Mouse (Mus musculus): ENCODE measurements at regions not wholly inside any gene's neighbourhood (a gene's known extent, or its start where the extent isn't known, plus 50 kb on each side); places are given as distances from the start of the nearest gene placed in this dataset.

- no peak for DNase-seq
Observed at GRCm38 (mm10) chr2:131801212-131801611, 58.3 kb downstream of the Erv3 start.

GRCm38 (mm10) chr2:131800126-131800894 is 59.2 kb downstream of the Erv3 start:
- DNase-seq: no peak

GRCm38 (mm10) chr2:131799486-131799885 is 60.1 kb downstream of the Erv3 start:
- no peak for DNase-seq

- no peak for DNase-seq
Observed at GRCm38 (mm10) chr2:131797001-131797693, 62.4 kb downstream of the Erv3 start.

- no peak for DNase-seq
Observed at GRCm38 (mm10) chr2:131775381-131775780, 84.2 kb downstream of the Erv3 start.

GRCm38 (mm10) chr2:131773691-131774090 is 85.9 kb downstream of the Erv3 start:
- DNase-seq: no peak

GRCm38 (mm10) chr2:131772163-131772562 is 87.4 kb downstream of the Erv3 start:
- no peak for DNase-seq

GRCm38 (mm10) chr2:131770852-131771251 is 88.7 kb downstream of the Erv3 start:
- DNase-seq: no peak

GRCm38 (mm10) chr2:131769656-131770210 is 89.8 kb downstream of the Erv3 start:
- DNase-seq: no peak

GRCm38 (mm10) chr2:131766500-131766899 is 93.0 kb downstream of the Erv3 start:
- DNase-seq: no peak

GRCm38 (mm10) chr2:131761507-131761906 is 98.0 kb downstream of the Erv3 start:
- no peak for DNase-seq

GRCm38 (mm10) chr2:131757183-131757903 is 102.2 kb downstream of the Erv3 start:
- no peak for DNase-seq

GRCm38 (mm10) chr2:131755107-131755506 is 104.4 kb downstream of the Erv3 start:
- no peak for DNase-seq

- DNase-seq: no peak
Observed at GRCm38 (mm10) chr2:131753436-131753835, 106.1 kb downstream of the Erv3 start.

- DNase-seq: no peak
Observed at GRCm38 (mm10) chr2:131750679-131751078, 108.9 kb downstream of the Erv3 start.

GRCm38 (mm10) chr2:131750206-131750605 is 109.3 kb downstream of the Erv3 start:
- DNase-seq: no peak

- peak; percentile 8 for DNase-seq
Observed at GRCm38 (mm10) chr2:131749746-131750145, 109.8 kb downstream of the Erv3 start.

- DNase-seq: peak; percentile 13
Observed at GRCm38 (mm10) chr2:131748791-131749190, 110.8 kb downstream of the Erv3 start.

GRCm38 (mm10) chr2:131747707-131748106 is 111.8 kb downstream of the Erv3 start:
- no peak for DNase-seq

- DNase-seq: no peak
Observed at GRCm38 (mm10) chr2:131745381-131745895, 114.1 kb downstream of the Erv3 start.

- DNase-seq: no peak
Observed at GRCm38 (mm10) chr2:131744957-131745356, 114.6 kb downstream of the Erv3 start.

- no peak for DNase-seq
Observed at GRCm38 (mm10) chr2:131740456-131740855, 119.1 kb downstream of the Erv3 start.
